Mouse (Mus musculus): ENCODE data around the gene Spin1. TPM values are rescaled to one million over a fixed set of nuclear protein-coding genes. Genes with fewer than 3 reads are reported as not detected.

Gene Spin1
- polyA plus RNA-seq, 1 experiment from 2014 or later, result 58.1 TPM

DNA sequence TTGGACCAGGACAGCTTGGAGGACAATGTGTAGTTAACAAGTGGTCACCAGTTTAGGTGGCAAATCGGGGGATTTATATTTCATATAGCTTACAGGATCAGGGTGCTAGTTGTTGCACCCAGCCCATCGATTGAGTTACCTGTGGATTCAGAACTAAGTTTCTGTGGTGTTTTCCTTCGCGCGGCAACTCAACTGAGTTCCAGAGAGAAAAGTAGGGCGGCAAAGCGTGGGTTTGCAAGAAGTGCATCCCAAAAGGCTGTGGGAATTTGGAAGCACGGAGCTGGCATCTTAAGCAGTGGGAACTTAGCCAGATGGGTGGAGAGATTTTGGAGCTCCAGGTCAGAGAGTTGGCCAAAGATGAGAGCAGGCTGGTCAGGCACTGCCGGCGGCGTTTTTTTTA is 14.7 kb upstream of the Spin1 start:
- H3K9me3 ChIP-seq (ENCODE audit: control insufficient read depth, low read length), result no peaks in the 10 kb centered on the region
- H3K4me2 ChIP-seq (ENCODE audit: low read length), result no peak overlapping the region
- no peak overlapping the region for H3K4me3 ChIP-seq (ENCODE audit: control insufficient read depth in 1 of 2, insufficient read depth in 1 of 2, low read depth in 1 of 2, low read length in 2 of 2)
- no peaks in the 10 kb centered on the region for H3K27me3 ChIP-seq (ENCODE audit: control insufficient read depth, insufficient read depth, low read length)
- no peak for ATAC-seq (ENCODE audit: insufficient number of reproducible peaks, insufficient read depth, low FRiP score, low read depth)
- H3K36me3 ChIP-seq (ENCODE audit: control insufficient read depth, insufficient read depth, low read length), result no peaks in the 10 kb centered on the region
- no peak overlapping the region for H3K27ac ChIP-seq (replicated peaks in 1 of 2; ENCODE audit: control insufficient read depth in 1 of 2, insufficient read depth in 1 of 2, low read depth in 2 of 2, low read length in 2 of 2)
- no peak overlapping the region for H3K9ac ChIP-seq (ENCODE audit: low read length)
- WGBS, result 86% methylated on average over 11 of the region's 11 CpGs
- no peaks in the 10 kb centered on the region for H3K4me1 ChIP-seq (ENCODE audit: control insufficient read depth in 2 of 2, insufficient read depth in 2 of 2, low read length in 2 of 2)

DNA sequence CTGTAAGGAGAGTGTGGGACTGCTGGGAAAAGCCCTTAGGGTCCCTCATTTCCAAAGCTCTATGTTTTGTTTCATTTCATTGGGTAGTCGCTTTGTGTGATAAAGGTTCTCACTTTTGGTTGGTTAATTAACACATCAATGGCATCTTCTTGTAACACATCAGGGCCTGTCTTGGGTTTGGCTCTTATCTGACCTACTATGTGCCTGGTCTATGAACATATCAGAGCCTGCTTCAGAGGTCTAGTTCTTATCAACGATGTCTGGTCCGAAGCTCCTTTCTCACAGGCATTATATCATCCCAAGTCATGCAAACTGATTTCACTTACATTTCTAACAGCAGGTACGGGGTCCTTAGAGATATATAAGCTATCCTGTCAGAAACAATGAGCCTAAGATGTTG is 13.4 kb upstream of the Spin1 start:
- Histone ChIP-seq H3K4me1 (ENCODE audit: control insufficient read depth in 2 of 2, insufficient read depth in 2 of 2, low read length in 2 of 2) (no peaks in the 10 kb centered on the region), H3K27ac (replicated peaks in 1 of 2; ENCODE audit: control insufficient read depth in 1 of 2, insufficient read depth in 1 of 2, low read depth in 2 of 2, low read length in 2 of 2) (no peak overlapping the region), H3K27me3 (ENCODE audit: control insufficient read depth, insufficient read depth, low read length) (no peaks in the 10 kb centered on the region), H3K4me3 (ENCODE audit: control insufficient read depth in 1 of 2, insufficient read depth in 1 of 2, low read depth in 1 of 2, low read length in 2 of 2) (no peak overlapping the region), H3K4me2 (ENCODE audit: low read length) (no peak overlapping the region), H3K36me3 (ENCODE audit: control insufficient read depth, insufficient read depth, low read length) (no peaks in the 10 kb centered on the region), H3K9me3 (ENCODE audit: control insufficient read depth, low read length) (no peaks in the 10 kb centered on the region), H3K9ac (ENCODE audit: low read length) (no peak overlapping the region)
- ATAC-seq (ENCODE audit: insufficient number of reproducible peaks, insufficient read depth, low FRiP score, low read depth), result no peak
- WGBS, result 84% methylated on average over 4 of the region's 4 CpGs

DNA sequence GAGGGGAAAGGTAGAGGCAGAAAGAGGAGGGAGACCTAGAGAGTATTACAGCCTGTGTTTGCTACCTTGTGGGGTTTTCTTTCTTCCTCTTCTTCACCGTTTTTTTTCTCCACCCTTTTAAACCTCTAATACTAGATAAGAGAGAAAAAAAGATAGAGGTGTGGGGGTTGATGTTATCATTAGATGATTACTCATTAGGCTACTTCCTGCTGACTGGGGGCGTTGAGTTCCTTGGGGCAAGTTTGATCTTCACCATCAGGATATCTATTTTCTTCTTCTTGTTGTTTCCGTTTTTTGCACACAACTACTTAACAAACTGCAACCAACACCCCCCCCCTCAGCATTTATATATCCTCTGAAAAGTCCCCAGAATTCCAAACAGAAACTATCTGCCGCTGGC is 12.5 kb upstream of the Spin1 start:
- H3K27me3 ChIP-seq (ENCODE audit: control insufficient read depth, insufficient read depth, low read length), result no peaks in the 10 kb centered on the region
- no peaks in the 10 kb centered on the region for H3K9me3 ChIP-seq (ENCODE audit: control insufficient read depth, low read length)
- H3K4me3 ChIP-seq (ENCODE audit: control insufficient read depth in 1 of 2, insufficient read depth in 1 of 2, low read depth in 1 of 2, low read length in 2 of 2), result no peak overlapping the region
- no peak for ATAC-seq (ENCODE audit: insufficient number of reproducible peaks, insufficient read depth, low FRiP score, low read depth)
- no peaks in the 10 kb centered on the region for H3K4me1 ChIP-seq (ENCODE audit: control insufficient read depth in 2 of 2, insufficient read depth in 2 of 2, low read length in 2 of 2)
- H3K27ac ChIP-seq (replicated peaks in 1 of 2; ENCODE audit: control insufficient read depth in 1 of 2, insufficient read depth in 1 of 2, low read depth in 2 of 2, low read length in 2 of 2), result no peak overlapping the region
- 60% methylated on average over 4 of the region's 4 CpGs for WGBS
- H3K4me2 ChIP-seq (ENCODE audit: low read length), result no peak overlapping the region
- H3K9ac ChIP-seq (ENCODE audit: low read length), result no peak overlapping the region
- H3K36me3 ChIP-seq (ENCODE audit: control insufficient read depth, insufficient read depth, low read length), result no peaks in the 10 kb centered on the region

DNA sequence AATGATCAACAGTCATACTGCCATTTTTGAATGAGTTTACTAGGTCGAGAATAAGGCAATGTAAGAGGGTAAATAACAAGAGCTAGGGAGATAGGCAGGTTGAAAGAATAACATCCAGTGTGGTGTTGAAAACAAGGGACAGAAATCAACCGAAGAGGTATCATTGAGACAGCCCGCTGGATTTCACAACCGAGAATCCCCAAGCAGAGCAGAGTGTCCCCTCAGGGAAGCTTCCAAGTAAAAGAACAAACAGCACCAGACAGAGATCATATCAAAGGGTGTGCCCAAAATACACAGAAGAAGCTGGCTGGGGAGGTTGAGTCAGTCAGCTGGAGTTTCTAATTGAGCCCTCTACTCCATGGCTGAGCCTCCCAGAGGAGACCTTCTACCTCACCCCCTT is 11.6 kb upstream of the Spin1 start:
- H3K4me1 ChIP-seq (ENCODE audit: control insufficient read depth in 2 of 2, insufficient read depth in 2 of 2, low read length in 2 of 2), result no peaks in the 10 kb centered on the region
- WGBS, result 75% methylated on average over 4 of the region's 4 CpGs
- no peak overlapping the region for H3K4me3 ChIP-seq (ENCODE audit: control insufficient read depth in 1 of 2, insufficient read depth in 1 of 2, low read depth in 1 of 2, low read length in 2 of 2)
- no peak overlapping the region for H3K4me2 ChIP-seq (ENCODE audit: low read length)
- ATAC-seq (ENCODE audit: insufficient number of reproducible peaks, insufficient read depth, low FRiP score, low read depth), result no peak
- no peaks in the 10 kb centered on the region for H3K27me3 ChIP-seq (ENCODE audit: control insufficient read depth, insufficient read depth, low read length)
- no peaks in the 10 kb centered on the region for H3K9me3 ChIP-seq (ENCODE audit: control insufficient read depth, low read length)
- H3K36me3 ChIP-seq (ENCODE audit: control insufficient read depth, insufficient read depth, low read length), result no peaks in the 10 kb centered on the region
- no peak overlapping the region for H3K9ac ChIP-seq (ENCODE audit: low read length)
- H3K27ac ChIP-seq (replicated peaks in 1 of 2; ENCODE audit: control insufficient read depth in 1 of 2, insufficient read depth in 1 of 2, low read depth in 2 of 2, low read length in 2 of 2), result no peak overlapping the region

DNA sequence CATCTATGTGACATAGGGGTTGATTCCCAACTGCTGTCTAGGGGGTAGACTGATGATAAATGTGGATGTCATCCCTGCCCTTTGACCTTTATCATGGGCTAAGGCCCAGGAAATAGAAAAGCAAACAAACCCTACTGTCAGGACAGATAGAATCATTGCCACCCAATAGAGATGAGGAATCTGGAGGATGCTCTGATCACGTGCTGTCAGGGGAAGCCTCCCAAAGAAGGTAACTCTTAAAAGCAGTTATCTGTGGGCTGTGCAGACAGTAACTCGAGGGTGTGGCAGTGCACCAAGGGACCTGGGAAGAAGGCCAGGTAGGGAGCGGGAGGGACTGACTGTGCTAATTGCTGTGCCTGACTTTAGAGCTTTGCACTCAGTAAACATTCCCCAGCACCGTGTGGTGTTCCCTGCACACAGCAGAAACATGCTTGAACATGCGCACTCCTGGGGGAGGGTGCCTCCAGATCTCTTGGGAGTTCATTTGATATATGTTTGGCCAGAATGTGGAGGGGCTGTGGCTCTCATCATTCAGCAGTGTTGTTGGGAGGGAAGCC is 10.5 kb upstream of the Spin1 start:
- Histone ChIP-seq H3K4me1 (ENCODE audit: control insufficient read depth in 2 of 2, insufficient read depth in 2 of 2, low read length in 2 of 2) (no peaks in the 10 kb centered on the region), H3K4me3 (ENCODE audit: control insufficient read depth in 1 of 2, insufficient read depth in 1 of 2, low read depth in 1 of 2, low read length in 2 of 2) (no peak overlapping the region), H3K27ac (replicated peaks in 1 of 2; ENCODE audit: control insufficient read depth in 1 of 2, insufficient read depth in 1 of 2, low read depth in 2 of 2, low read length in 2 of 2) (no peak overlapping the region), H3K4me2 (ENCODE audit: low read length) (no peak overlapping the region), H3K9ac (ENCODE audit: low read length) (no peak overlapping the region), H3K36me3 (ENCODE audit: control insufficient read depth, insufficient read depth, low read length) (no peaks in the 10 kb centered on the region), H3K9me3 (ENCODE audit: control insufficient read depth, low read length) (no peaks in the 10 kb centered on the region), H3K27me3 (ENCODE audit: control insufficient read depth, insufficient read depth, low read length) (no peaks in the 10 kb centered on the region)
- no peak for ATAC-seq (ENCODE audit: insufficient number of reproducible peaks, insufficient read depth, low FRiP score, low read depth)
- WGBS, result 69% methylated on average over 5 of the region's 5 CpGs

DNA sequence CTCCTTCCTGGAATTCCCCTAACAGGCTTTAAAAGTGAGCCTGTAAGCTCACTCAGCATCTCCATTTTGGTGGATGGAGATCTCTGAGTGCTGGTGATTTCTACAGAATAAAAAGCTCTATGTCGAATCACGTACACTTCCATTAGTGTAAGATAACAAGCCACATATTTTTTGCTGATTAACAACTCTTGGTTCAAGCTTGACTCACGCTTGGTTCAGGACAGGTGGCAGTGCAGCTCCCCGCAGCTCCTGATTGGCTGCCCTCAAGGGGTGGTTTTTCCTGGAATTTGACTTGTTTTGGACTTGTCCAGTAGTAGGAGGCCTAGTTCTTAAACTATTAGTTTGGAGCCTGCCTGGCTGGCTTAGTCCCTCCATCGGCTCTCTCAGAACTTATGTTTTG is 7.2 kb upstream of the Spin1 start:
- Histone ChIP-seq H3K9me3 (ENCODE audit: control insufficient read depth, low read length) (no peaks in the 10 kb centered on the region), H3K27me3 (ENCODE audit: control insufficient read depth, insufficient read depth, low read length) (no peaks in the 10 kb centered on the region), H3K4me3 (ENCODE audit: control insufficient read depth in 1 of 2, insufficient read depth in 1 of 2, low read depth in 1 of 2, low read length in 2 of 2) (no peak overlapping the region), H3K9ac (ENCODE audit: low read length) (no peak overlapping the region), H3K27ac (replicated peaks in 1 of 2; ENCODE audit: control insufficient read depth in 1 of 2, insufficient read depth in 1 of 2, low read depth in 2 of 2, low read length in 2 of 2) (no peak overlapping the region), H3K4me2 (ENCODE audit: low read length) (no peak overlapping the region), H3K36me3 (ENCODE audit: control insufficient read depth, insufficient read depth, low read length) (no peaks in the 10 kb centered on the region), H3K4me1 (ENCODE audit: control insufficient read depth in 2 of 2, insufficient read depth in 2 of 2, low read length in 2 of 2) (no peaks in the 10 kb centered on the region)
- no peak for ATAC-seq (ENCODE audit: insufficient number of reproducible peaks, insufficient read depth, low FRiP score, low read depth)
- 84% methylated on average over 5 of the region's 5 CpGs for WGBS

DNA sequence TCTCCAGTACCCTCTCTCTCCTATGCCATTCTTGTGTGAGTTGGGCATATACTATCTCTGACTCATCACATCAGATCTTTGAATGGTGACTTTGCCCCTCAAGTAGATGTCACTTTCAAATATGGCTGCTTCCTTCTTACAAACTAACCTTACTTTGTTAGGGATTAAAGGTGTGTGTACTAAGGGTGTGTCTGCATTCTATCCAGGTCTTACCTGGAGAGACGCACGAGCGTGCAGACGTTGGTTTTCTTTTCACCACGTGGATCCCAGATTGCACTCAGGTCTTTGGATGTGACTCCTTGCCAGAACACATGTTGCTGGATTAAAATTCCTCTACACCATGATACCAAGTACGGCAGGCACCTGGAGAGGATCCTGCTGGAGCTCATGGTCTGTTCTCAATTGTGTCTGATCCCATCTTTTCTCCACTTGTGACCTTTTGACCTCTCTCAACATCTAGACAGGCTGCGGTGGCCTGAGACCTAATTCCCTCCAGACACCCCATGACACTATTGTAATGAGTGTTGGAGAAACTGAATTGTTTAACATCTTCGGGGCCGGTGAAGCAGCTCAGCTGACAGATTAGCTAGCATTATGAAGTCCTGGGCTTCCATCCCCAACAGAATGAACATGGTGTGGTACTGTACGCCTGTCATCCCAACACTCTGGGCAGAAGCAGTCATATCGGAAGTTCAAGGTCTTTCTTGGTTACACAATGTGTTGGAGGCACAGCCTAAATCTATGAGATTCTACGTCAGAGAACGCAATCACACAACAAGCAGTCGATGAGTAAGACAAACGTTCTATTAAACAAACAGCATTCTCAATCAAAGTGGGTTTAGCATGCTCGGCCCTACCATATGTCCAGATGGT is 6.1 kb upstream of the Spin1 start:
- 89% methylated on average over 16 of the region's 16 CpGs for WGBS
- no peaks in the 10 kb centered on the region for H3K27me3 ChIP-seq (ENCODE audit: control insufficient read depth, insufficient read depth, low read length)
- no peaks in the 10 kb centered on the region for H3K9me3 ChIP-seq (ENCODE audit: control insufficient read depth, low read length)
- no peak overlapping the region for H3K4me3 ChIP-seq (ENCODE audit: control insufficient read depth in 1 of 2, insufficient read depth in 1 of 2, low read depth in 1 of 2, low read length in 2 of 2)
- no peaks in the 10 kb centered on the region for H3K36me3 ChIP-seq (ENCODE audit: control insufficient read depth, insufficient read depth, low read length)
- H3K4me1 ChIP-seq (ENCODE audit: control insufficient read depth in 2 of 2, insufficient read depth in 2 of 2, low read length in 2 of 2), result peaks cover 2 to 5% of the 10 kb centered on the region in 2 experiments; a peak in 3 of 4 replicates
- no peak overlapping the region for H3K27ac ChIP-seq (replicated peaks in 1 of 2; ENCODE audit: control insufficient read depth in 1 of 2, insufficient read depth in 1 of 2, low read depth in 2 of 2, low read length in 2 of 2)
- no peak for ATAC-seq (ENCODE audit: insufficient number of reproducible peaks, insufficient read depth, low FRiP score, low read depth)
- no peak overlapping the region for H3K9ac ChIP-seq (ENCODE audit: low read length)
- H3K4me2 ChIP-seq (ENCODE audit: low read length), result no peak overlapping the region

All from heart, embryonic 14.5 days (tissue).